Mouse (Mus musculus): Measurements from ENCODE around the gene Ccdc116. TPM values are rescaled to one million over a fixed set of nuclear protein-coding genes. Genes with fewer than 3 reads are reported as not detected.
"Not testable (repeated sequence)": the region's sequence is repeated elsewhere in the genome, so short reads cannot be mapped to it uniquely, and the experiment has no call there.

Gene Ccdc116
- not detected in 2 replicates for total RNA-seq (2015; ENCODE audit: low replicate concordance)
- 0.83 and 0.90 TPM in 2 replicates for total RNA-seq (2017; ENCODE audit: low replicate concordance)

- ATAC-seq (replicated peaks; ENCODE audit: low FRiP score, poor library complexity, severe bottlenecking): peak; percentile 94
Observed at GRCm38 (mm10) chr16:17146772-17147235, at the start of gene Ccdc116. Ccdc116 (minus strand) TSS chr16:17147229.

- no peak for ATAC-seq (replicated peaks; ENCODE audit: low FRiP score, poor library complexity, severe bottlenecking)
Observed at GRCm38 (mm10) chr16:17193823-17194222, 46.8 kb upstream of the Ccdc116 start.

GRCm38 (mm10) chr16:17185475-17185874 is 38.4 kb upstream of the Ccdc116 start:
- ATAC-seq (replicated peaks; ENCODE audit: low FRiP score, poor library complexity, severe bottlenecking): no peak

- no peak for ATAC-seq (replicated peaks; ENCODE audit: low FRiP score, poor library complexity, severe bottlenecking)
Observed at GRCm38 (mm10) chr16:17183003-17183402, 36.0 kb upstream of the Ccdc116 start.

- no peak for ATAC-seq (replicated peaks; ENCODE audit: low FRiP score, poor library complexity, severe bottlenecking)
Observed at GRCm38 (mm10) chr16:17182136-17182535, 35.1 kb upstream of the Ccdc116 start.

- ATAC-seq (replicated peaks; ENCODE audit: low FRiP score, poor library complexity, severe bottlenecking): no peak
Observed at GRCm38 (mm10) chr16:17181382-17181781, 34.4 kb upstream of the Ccdc116 start.

GRCm38 (mm10) chr16:17179706-17180105 is 32.7 kb upstream of the Ccdc116 start:
- ATAC-seq (replicated peaks; ENCODE audit: low FRiP score, poor library complexity, severe bottlenecking): no peak

- ATAC-seq (replicated peaks; ENCODE audit: low FRiP score, poor library complexity, severe bottlenecking): no peak
Observed at GRCm38 (mm10) chr16:17177623-17178170, 30.7 kb upstream of the Ccdc116 start.

- ATAC-seq (replicated peaks; ENCODE audit: low FRiP score, poor library complexity, severe bottlenecking): no peak
Observed at GRCm38 (mm10) chr16:17175765-17176164, 28.7 kb upstream of the Ccdc116 start.

GRCm38 (mm10) chr16:17168049-17168448 is 21.0 kb upstream of the Ccdc116 start:
- ATAC-seq (replicated peaks; ENCODE audit: low FRiP score, poor library complexity, severe bottlenecking): no peak

- ATAC-seq (replicated peaks; ENCODE audit: low FRiP score, poor library complexity, severe bottlenecking): no peak
Observed at GRCm38 (mm10) chr16:17167179-17167578, 20.1 kb upstream of the Ccdc116 start.

- ATAC-seq (replicated peaks; ENCODE audit: low FRiP score, poor library complexity, severe bottlenecking): not testable (repeated sequence)
Observed at GRCm38 (mm10) chr16:17165478-17165877, 18.4 kb upstream of the Ccdc116 start.

- ATAC-seq (replicated peaks; ENCODE audit: low FRiP score, poor library complexity, severe bottlenecking): no peak
Observed at GRCm38 (mm10) chr16:17154346-17154745, 7.3 kb upstream of the Ccdc116 start.

- ATAC-seq (replicated peaks; ENCODE audit: low FRiP score, poor library complexity, severe bottlenecking): no peak
Observed at GRCm38 (mm10) chr16:17151874-17152273, 4.8 kb upstream of the Ccdc116 start.

GRCm38 (mm10) chr16:17150520-17151258 is 3.7 kb upstream of the Ccdc116 start:
- no peak for ATAC-seq (replicated peaks; ENCODE audit: low FRiP score, poor library complexity, severe bottlenecking)

GRCm38 (mm10) chr16:17148084-17148483 is 1.1 kb upstream of the Ccdc116 start:
- ATAC-seq (replicated peaks; ENCODE audit: low FRiP score, poor library complexity, severe bottlenecking): no peak

- no peak for ATAC-seq (replicated peaks; ENCODE audit: low FRiP score, poor library complexity, severe bottlenecking)
Observed at GRCm38 (mm10) chr16:17147391-17147929, 431 bp upstream of the Ccdc116 start.

GRCm38 (mm10) chr16:17144339-17144738 is 2.7 kb downstream of the Ccdc116 start, which contains the start of gene Ydjc:
Ydjc (plus strand) TSS chr16:17144621.
- ATAC-seq (replicated peaks; ENCODE audit: low FRiP score, poor library complexity, severe bottlenecking): no peak

GRCm38 (mm10) chr16:17137355-17137754 is 9.7 kb downstream of the Ccdc116 start:
- ATAC-seq (replicated peaks; ENCODE audit: low FRiP score, poor library complexity, severe bottlenecking): no peak

GRCm38 (mm10) chr16:17132906-17133200 is 14.2 kb downstream of the Ccdc116 start:
- ATAC-seq (replicated peaks; ENCODE audit: low FRiP score, poor library complexity, severe bottlenecking): no peak

Data from erythroid progenitor cell, adult 5-6 weeks (primary cell).